Mouse (Mus musculus) left cerebral cortex, postnatal 4 days (tissue): ENCODE results near the gene 6430531B16Rik. TPM values are rescaled to one million over a fixed set of nuclear protein-coding genes. Genes with fewer than 3 reads are reported as not detected.

Source experiments
- DNase-seq: peaks from one replicate; pipeline ENCODE4 v3.0.0-alpha.2; 2022
- intact Hi-C: fragments of 180-260 bp; cut with DNase I; formaldehyde crosslinking; loops from one replicate; pipeline ENCODE4 v1.15.1; 2025
- total RNA-seq, 2 experiments: library from RNA; stranded (reverse); gene quantifications; 2 replicates each; pipeline ENCODE4 v1.2.3; 2021

The 6430531B16Rik gene
- total RNA-seq, result under 1 TPM; 0.66 to 0.83 TPM

GRCm38 (mm10) chr7:139978278-139978892, at the start of gene 6430531B16Rik:
Gene 6430531B16Rik (minus strand): TSS chr7:139978755.
- DNase-seq, result peak; percentile 86
- intact Hi-C loops, result no loop called here

- intact Hi-C loops, result no loop called here
- no peak for DNase-seq
These were observed 32.8 kb upstream of the 6430531B16Rik start for GRCm38 (mm10) chr7:140011336-140011735.

- intact Hi-C loops, result no loop called here
- no peak for DNase-seq
These were observed 29.2 kb upstream of the 6430531B16Rik start for GRCm38 (mm10) chr7:140007781-140008180.

GRCm38 (mm10) chr7:140006861-140007611, 28.5 kb upstream of the 6430531B16Rik start:
- no peak for DNase-seq
- intact Hi-C loops, result no loop called here

- no peak for DNase-seq
- intact Hi-C loops, result no loop called here
These were observed 26.1 kb upstream of the 6430531B16Rik start for GRCm38 (mm10) chr7:140004666-140005065.

GRCm38 (mm10) chr7:140001086-140001740, 22.7 kb upstream of the 6430531B16Rik start:
- no peak for DNase-seq
- intact Hi-C loops, result no loop called here

GRCm38 (mm10) chr7:139998691-139999350, 20.3 kb upstream of the 6430531B16Rik start:
- intact Hi-C loops, result loop anchor here (5.0 kb wide), 1 partner anchor 33 kb away; no protein-coding TSS in a partner anchor
- DNase-seq, result no peak

- DNase-seq, result peak; percentile 65
These were observed 16.1 kb upstream of the 6430531B16Rik start for GRCm38 (mm10) chr7:139994676-139995075.

GRCm38 (mm10) chr7:139994202-139994601, 15.6 kb upstream of the 6430531B16Rik start:
- intact Hi-C loops, result no loop called here
- no peak for DNase-seq

More at GRCm38 (mm10) chr7:139994676-139995075, 16.1 kb upstream of the 6430531B16Rik start:
- intact Hi-C loops, result loop anchor here (5.0 kb wide), 1 partner anchor 38 kb away; no protein-coding TSS in a partner anchor

- DNase-seq, result no peak
- intact Hi-C loops, result no loop called here
These were observed 15.0 kb upstream of the 6430531B16Rik start for GRCm38 (mm10) chr7:139993532-139993931.

- no peak for DNase-seq
- intact Hi-C loops, result no loop called here
These were observed 13.9 kb upstream of the 6430531B16Rik start, which contains the start of gene Adam8 for GRCm38 (mm10) chr7:139992406-139992805. Gene Adam8 (minus strand): TSS chr7:139992562.

GRCm38 (mm10) chr7:139990864-139991394, 12.4 kb upstream of the 6430531B16Rik start:
- intact Hi-C loops, result no loop called here
- no peak for DNase-seq

- intact Hi-C loops, result no loop called here
- DNase-seq, result no peak
These were observed 9.7 kb upstream of the 6430531B16Rik start for GRCm38 (mm10) chr7:139988272-139988671.

- DNase-seq, result no peak
- intact Hi-C loops, result no loop called here
These were observed 6.0 kb upstream of the 6430531B16Rik start for GRCm38 (mm10) chr7:139984505-139984904.

- intact Hi-C loops, result no loop called here
- no peak for DNase-seq
These were observed 3.5 kb upstream of the 6430531B16Rik start for GRCm38 (mm10) chr7:139982058-139982457.

GRCm38 (mm10) chr7:139980778-139981177, 2.2 kb upstream of the 6430531B16Rik start:
- intact Hi-C loops, result no loop called here
- no peak for DNase-seq

- intact Hi-C loops, result no loop called here
- no peak for DNase-seq
These were observed 610 bp upstream of the 6430531B16Rik start for GRCm38 (mm10) chr7:139979011-139979719.

- DNase-seq, result no peak
- intact Hi-C loops, result no loop called here
These were observed 3.1 kb downstream of the 6430531B16Rik start for GRCm38 (mm10) chr7:139975471-139975870.

- no peak for DNase-seq
- intact Hi-C loops, result no loop called here
These were observed 4.2 kb downstream of the 6430531B16Rik start for GRCm38 (mm10) chr7:139974307-139974706.

GRCm38 (mm10) chr7:139972923-139973331, 5.6 kb downstream of the 6430531B16Rik start:
- intact Hi-C loops, result no loop called here
- DNase-seq, result no peak
